Mouse (Mus musculus): ENCODE measurements at regions not wholly inside any gene's neighbourhood (a gene's known extent, or its start where the extent isn't known, plus 50 kb on each side); places are given as distances from the start of the nearest gene placed in this dataset.

- TF ChIP-seq EP300 (IDR thresholded peaks at IDR 0.05; ENCODE audit: low read depth) = no peak
- TF ChIP-seq CTCF (IDR thresholded peaks at IDR 0.05; ENCODE audit: low read depth) = no peak
These were observed 66.5 kb upstream of the Polg start for GRCm38 (mm10) chr7:79532626-79533140.

Measured in liver, embryonic 14.5 days (tissue).